ENCODE assay signal across 20 mouse cellular contexts in the genomic region with DNA sequence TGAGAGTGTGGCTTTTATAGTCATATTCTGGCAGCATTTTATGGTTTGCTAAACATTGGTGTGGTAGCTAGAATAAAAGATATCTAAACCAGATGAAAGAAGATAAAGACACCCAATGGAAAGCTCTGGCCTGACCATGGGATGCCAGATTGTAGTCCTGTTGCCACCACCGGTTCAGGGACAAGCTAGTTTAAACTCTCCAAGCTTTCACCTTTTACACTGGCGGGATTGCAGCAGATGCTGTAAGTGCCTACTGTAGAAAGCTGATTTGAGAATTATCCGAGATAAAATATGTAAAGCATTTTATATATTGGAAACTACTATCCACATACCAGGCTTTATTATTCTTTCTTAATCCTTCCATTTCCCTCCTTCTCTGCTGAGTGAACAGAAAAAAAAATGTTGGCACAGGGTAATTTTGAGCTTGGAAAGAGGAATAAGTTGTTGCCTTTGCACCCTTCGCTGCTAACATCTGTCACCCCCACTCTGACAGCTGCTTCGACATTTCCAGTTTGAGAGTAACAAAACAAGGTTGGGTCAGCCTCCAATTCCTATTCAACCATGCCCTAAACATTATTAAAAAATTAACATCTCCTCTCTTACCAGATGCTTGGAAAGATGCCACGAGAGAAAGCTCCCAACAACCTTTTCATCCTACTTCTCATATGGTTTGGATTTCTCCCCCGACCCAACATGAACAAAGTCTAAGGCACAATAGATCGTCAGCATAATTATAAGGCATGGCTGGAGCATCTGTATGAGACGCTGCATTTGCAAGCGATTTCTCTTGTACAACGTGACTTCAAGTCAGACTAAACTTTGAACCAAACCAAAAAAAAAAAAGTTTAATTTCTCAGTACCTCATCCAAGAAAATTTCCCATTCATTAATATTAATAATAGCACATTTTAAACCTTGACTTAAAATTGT.
DNase-seq lines count a peak whose midpoint lies in the region; ATAC-seq and TF ChIP-seq lines count a peak whose summit lies in the region.
"Had no signal": no experiment of that assay in that cellular context is flagged by ENCODE, and none has a peak within 500 bp of the region (broad histone marks: within the 10 kb centered on the region; RNA-seq: fewer than 3 reads in every experiment).

No protein-coding gene starts in this region.

- ATAC-seq in kidney, postnatal 0 days (replicated peaks; ENCODE audit: low FRiP score, low read depth), result no peak
- ATAC-seq in kidney, embryonic 14.5 days (ENCODE audit: low FRiP score, low TSS enrichment), result no peak
- peak; percentile 62 for ATAC-seq in limb, embryonic 14.5 days (ENCODE audit: low FRiP score, low read depth)
- ATAC-seq in liver, embryonic 12.5 days, result no peak
- ATAC-seq: activated CD4-positive, CD25-positive, alpha-beta regulatory T cell, adult 4 months; intestine, postnatal 0 days; midbrain, embryonic 16.5 days had no signal

- TF ChIP-seq POLR2A in brain, embryonic 14.5 days (IDR thresholded peaks at IDR 0.05; ENCODE audit: borderline replicate concordance, extremely low read depth, insufficient read depth, insufficient read length, poor library complexity, severe bottlenecking), result no peak
- no peak for TF ChIP-seq POLR2A in limb, embryonic 14.5 days (IDR thresholded peaks at IDR 0.05; ENCODE audit: borderline replicate concordance, extremely low read depth, insufficient read depth, insufficient read length)

- peak; percentile 26 for DNase-seq in kidney, postnatal 0 days (ENCODE audit: low spot score)
- DNase-seq in 3T3-L1 (ENCODE audit: low read depth, low spot score), result peak; percentile 7
- peak; percentile 68 for DNase-seq in brain, embryonic 14.5 days (ENCODE audit: low read depth)
- peak; percentile 62 for DNase-seq in limb, embryonic 14.5 days (ENCODE audit: low spot score)
- DNase-seq in layer of hippocampus, adult 8-10 months (ENCODE audit: low spot score in 2 of 2), result no peak
- DNase-seq: adrenal gland, postnatal 14 days; cerebellum, adult 8-10 months; lung, adult 18-20 months; right cerebral cortex, adult 18-20 months; right cerebral cortex, postnatal 4 days had no signal

- H3K9me3 ChIP-seq in kidney, postnatal 0 days (replicated peaks; ENCODE audit: low read length), result no peaks in the 10 kb centered on the region
- no peaks in the 10 kb centered on the region for H3K9me3 ChIP-seq in kidney, embryonic 14.5 days (ENCODE audit: control insufficient read depth, low read length)
- H3K9me3 ChIP-seq in limb, embryonic 14.5 days (ENCODE audit: control insufficient read depth, low read length), result no peaks in the 10 kb centered on the region
- H3K9me3 ChIP-seq in liver, embryonic 12.5 days (replicated peaks), result no peaks in the 10 kb centered on the region
- H3K9me3 ChIP-seq: hindbrain, embryonic 12.5 days; kidney, embryonic 15.5 days; midbrain, embryonic 10.5 days had no signal

- no peak overlapping the region for H3K27ac ChIP-seq in kidney, postnatal 0 days
- no peak overlapping the region for H3K27ac ChIP-seq in kidney, embryonic 14.5 days (ENCODE audit: low read depth, low read length)
- no peak overlapping the region for H3K27ac ChIP-seq in limb, embryonic 14.5 days (replicated peaks; ENCODE audit: low read depth, low read length)
- no peak overlapping the region for H3K27ac ChIP-seq in liver, embryonic 12.5 days
- H3K27ac ChIP-seq: hindbrain, embryonic 12.5 days; kidney, embryonic 15.5 days; left cerebral cortex, adult 2 months; midbrain, embryonic 10.5 days had no signal

- no peak overlapping the region for H3K4me2 ChIP-seq in kidney, postnatal 0 days (ENCODE audit: low read length)
- no peak overlapping the region for H3K4me2 ChIP-seq in kidney, embryonic 14.5 days (replicated peaks; ENCODE audit: low read depth, low read length)
- H3K4me2 ChIP-seq in limb, embryonic 14.5 days (replicated peaks; ENCODE audit: low read depth, low read length, severe bottlenecking), result no peak overlapping the region
- H3K4me2 ChIP-seq in liver, embryonic 12.5 days, result no peak overlapping the region
- H3K4me2 ChIP-seq: hindbrain, embryonic 12.5 days; kidney, embryonic 15.5 days; liver, embryonic 11.5 days had no signal

- H3K9ac ChIP-seq in kidney, postnatal 0 days (ENCODE audit: low read depth, low read length), result no peak overlapping the region
- H3K9ac ChIP-seq in kidney, embryonic 14.5 days (ENCODE audit: low read depth, low read length), result no peak overlapping the region
- no peak overlapping the region for H3K9ac ChIP-seq in limb, embryonic 14.5 days (ENCODE audit: low read depth, low read length, severe bottlenecking)
- no peak overlapping the region for H3K9ac ChIP-seq in liver, embryonic 12.5 days
- H3K9ac ChIP-seq: hindbrain, embryonic 12.5 days; kidney, embryonic 15.5 days had no signal

- H3K27me3 ChIP-seq in kidney, postnatal 0 days (ENCODE audit: insufficient read depth, low read length), result no peaks in the 10 kb centered on the region
- H3K27me3 ChIP-seq in kidney, embryonic 14.5 days (ENCODE audit: control insufficient read depth, insufficient read depth, low read length), result no peaks in the 10 kb centered on the region
- no peaks in the 10 kb centered on the region for H3K27me3 ChIP-seq in limb, embryonic 14.5 days (ENCODE audit: control insufficient read depth, insufficient read depth, low read length)
- no peaks in the 10 kb centered on the region for H3K27me3 ChIP-seq in liver, embryonic 12.5 days (replicated peaks)
- H3K27me3 ChIP-seq: hindbrain, embryonic 12.5 days; kidney, embryonic 15.5 days had no signal

- TF ChIP-seq CTCF in kidney, postnatal 0 days (IDR thresholded peaks at IDR 0.05; ENCODE audit: low read depth), result no peak
- no peak for TF ChIP-seq CTCF in brain, embryonic 14.5 days (IDR thresholded peaks at IDR 0.05; ENCODE audit: borderline replicate concordance, extremely low read depth, insufficient read depth, insufficient read length)

- no peaks in the 10 kb centered on the region for H3K36me3 ChIP-seq in kidney, postnatal 0 days (ENCODE audit: insufficient read depth, low read length)
- no peaks in the 10 kb centered on the region for H3K36me3 ChIP-seq in kidney, embryonic 14.5 days (ENCODE audit: control insufficient read depth, insufficient read depth, low read length)
- no peaks in the 10 kb centered on the region for H3K36me3 ChIP-seq in limb, embryonic 14.5 days (ENCODE audit: control insufficient read depth, insufficient read depth, low read length)
- H3K36me3 ChIP-seq in liver, embryonic 12.5 days, result no peaks in the 10 kb centered on the region
- H3K36me3 ChIP-seq: hindbrain, embryonic 12.5 days; kidney, embryonic 15.5 days; midbrain, embryonic 10.5 days had no signal

- H3K4me3 ChIP-seq in kidney, postnatal 0 days (replicated peaks; ENCODE audit: low read depth, low read length), result no peak overlapping the region
- no peak overlapping the region for H3K4me3 ChIP-seq in kidney, embryonic 14.5 days (ENCODE audit: low read length)
- no peak overlapping the region for H3K4me3 ChIP-seq in limb, embryonic 14.5 days (replicated peaks; ENCODE audit: low read length)
- H3K4me3 ChIP-seq in liver, embryonic 12.5 days, result no peak overlapping the region
- H3K4me3 ChIP-seq: hindbrain, embryonic 12.5 days; kidney, embryonic 15.5 days; left cerebral cortex, adult 2 months; midbrain, embryonic 10.5 days had no signal

- no peaks in the 10 kb centered on the region for H3K4me1 ChIP-seq in kidney, postnatal 0 days (replicated peaks; ENCODE audit: insufficient read depth, low read length)
- H3K4me1 ChIP-seq in kidney, embryonic 14.5 days (ENCODE audit: control insufficient read depth, insufficient read depth, low read length), result 0 out of 2 replicates have a peak, but pooled peaks cover 3% of the 10 kb centered on the region
- H3K4me1 ChIP-seq in limb, embryonic 14.5 days (ENCODE audit: control insufficient read depth, insufficient read depth, low read length), result peaks cover 21% of the 10 kb centered on the region
- H3K4me1 ChIP-seq in liver, embryonic 12.5 days, result no peaks in the 10 kb centered on the region
- H3K4me1 ChIP-seq: hindbrain, embryonic 12.5 days; kidney, embryonic 15.5 days; midbrain, embryonic 10.5 days had no signal

- WGBS in kidney, postnatal 0 days, result 67% methylated on average over 11 of the region's 11 CpGs
- 83% methylated on average over 11 of the region's 11 CpGs for WGBS in kidney, embryonic 14.5 days
- 43% methylated on average over 11 of the region's 11 CpGs for WGBS in limb, embryonic 14.5 days
- 71% methylated on average over 11 of the region's 11 CpGs for WGBS in liver, embryonic 12.5 days (ENCODE audit: insufficient replicate concordance)

Comparison
In these comparisons a context has a peak if more than half of its experiments do, and no peak if none do; other contexts are left out.
1. DNase-seq: peak in kidney, postnatal 0 days (single experiment), 3T3-L1 (single experiment), brain, embryonic 14.5 days (single experiment) and limb, embryonic 14.5 days (single experiment); none in layer of hippocampus, adult 8-10 months (0 of 2).